Mouse (Mus musculus) mouse embryonic stem cell (cell line): Measurements from ENCODE around the gene Pax8.

ENCODE experiments used
- in situ Hi-C, 2 experiments: fragments of 300-500 bp; cut with MboI; formaldehyde crosslinking; loops; 1 replicate in 1 of 2; 3 replicates in 1 of 2; pipeline ENCODE4 v1.14.3; 2019 to 2020; ENCODE audit warnings: low sequenced_read_pairs in 2 of 2, low pct_unique_long_range_greater_than_20kb in 1 of 2, mixed read lengths in 1 of 2; ENCODE audit not compliant: unreplicated experiment in 1 of 2

Gene Pax8

GRCm38 (mm10) chr2:24472111-24472510, 3.3 kb downstream of the Pax8 start:
- in situ Hi-C loops = no loop called here

GRCm38 (mm10) chr2:24469102-24469501, 6.3 kb downstream of the Pax8 start:
- in situ Hi-C loops = no loop called here

GRCm38 (mm10) chr2:24468430-24468829, 7.0 kb downstream of the Pax8 start:
- in situ Hi-C loops = no loop called here

GRCm38 (mm10) chr2:24467156-24467555, 8.2 kb downstream of the Pax8 start:
- in situ Hi-C loops = no loop called here

- in situ Hi-C loops = no loop called here
These were observed 14.6 kb downstream of the Pax8 start for GRCm38 (mm10) chr2:24460808-24461127.

- in situ Hi-C loops = no loop called here
These were observed 15.1 kb downstream of the Pax8 start for GRCm38 (mm10) chr2:24460112-24460807.

GRCm38 (mm10) chr2:24456841-24457240, 18.6 kb downstream of the Pax8 start:
- in situ Hi-C loops = no loop called here

GRCm38 (mm10) chr2:24455057-24455855, 20.1 kb downstream of the Pax8 start:
- in situ Hi-C loops = no loop called here

- in situ Hi-C loops = no loop called here
These were observed 20.9 kb downstream of the Pax8 start for GRCm38 (mm10) chr2:24454429-24455011.

GRCm38 (mm10) chr2:24453206-24453605, 22.2 kb downstream of the Pax8 start:
- in situ Hi-C loops = no loop called here

GRCm38 (mm10) chr2:24449111-24449510, 26.3 kb downstream of the Pax8 start:
- in situ Hi-C loops = no loop called here

GRCm38 (mm10) chr2:24443256-24443790, 32.1 kb downstream of the Pax8 start:
- in situ Hi-C loops = no loop called here

- in situ Hi-C loops = no loop called here
These were observed 33.0 kb downstream of the Pax8 start for GRCm38 (mm10) chr2:24442303-24442925.

- in situ Hi-C loops = no loop called here
These were observed 33.5 kb downstream of the Pax8 start for GRCm38 (mm10) chr2:24441899-24442298.

GRCm38 (mm10) chr2:24440056-24440455, 35.3 kb downstream of the Pax8 start:
- in situ Hi-C loops = no loop called here

- in situ Hi-C loops = no loop called here
These were observed 39.7 kb downstream of the Pax8 start for GRCm38 (mm10) chr2:24435699-24436098.

GRCm38 (mm10) chr2:24434670-24435069, 40.7 kb downstream of the Pax8 start:
- in situ Hi-C loops = no loop called here

- in situ Hi-C loops = no loop called here
These were observed 45.6 kb downstream of the Pax8 start for GRCm38 (mm10) chr2:24429806-24430205.
